21 mouse cellular contexts compared by ENCODE assay signal in genomic region chr7:140905642-140906081, GRCm38 (mm10). TPM values are rescaled to one million over a fixed set of nuclear protein-coding genes. Genes with fewer than 3 reads are reported as not detected.
DNase-seq lines count a peak whose midpoint lies in the region; ATAC-seq and TF ChIP-seq lines count a peak whose summit lies in the region.
"Had no signal": no experiment of that assay in that cellular context is flagged by ENCODE, and none has a peak within 500 bp of the region (broad histone marks: within the 10 kb centered on the region; RNA-seq: fewer than 3 reads in every experiment).

No protein-coding gene starts in this region.

- peaks cover 2% of the 10 kb centered on the region; the same call in 1 of the 2 replicates for H3K4me1 ChIP-seq in kidney, adult 2 months (ENCODE audit: control insufficient read depth, insufficient read depth, low read length)
- peaks cover 7% of the 10 kb centered on the region; the same call in 1 of the 2 replicates for H3K4me1 ChIP-seq in kidney, embryonic 16.5 days (ENCODE audit: insufficient read depth, low read length)
- peaks cover 0 to 5% of the 10 kb centered on the region in 2 experiments; a peak in 1 of 4 replicates for H3K4me1 ChIP-seq in liver, embryonic 14.5 days (replicated peaks; ENCODE audit: control insufficient read depth in 2 of 2, insufficient read depth in 2 of 2, low read length in 1 of 2)
- peaks cover 4% of the 10 kb centered on the region for H3K4me1 ChIP-seq in midbrain, embryonic 13.5 days (replicated peaks)

- no peak overlapping the region for H3K9ac ChIP-seq in kidney, embryonic 16.5 days (replicated peaks; ENCODE audit: low read length)
- no peak overlapping the region for H3K9ac ChIP-seq in liver, embryonic 14.5 days (replicated peaks)
- no peak overlapping the region for H3K9ac ChIP-seq in midbrain, embryonic 13.5 days (replicated peaks)
- H3K9ac ChIP-seq: embryonic facial prominence, embryonic 12.5 days; heart, embryonic 15.5 days had no signal

- no peak for TF ChIP-seq POLR2A in kidney, adult 2 months (IDR thresholded peaks at IDR 0.05; ENCODE audit: low read depth, low read length)

- peak overlapping the region; percentile 48; the same call in 1 of the 2 replicates for H3K4me3 ChIP-seq in kidney, adult 2 months (ENCODE audit: insufficient read depth, low read depth, low read length)
- H3K4me3 ChIP-seq in kidney, embryonic 16.5 days (ENCODE audit: low read length) = no peak overlapping the region
- peak overlapping the region in 1 of 2 experiments; percentile 22; a peak in 1 of 4 replicates for H3K4me3 ChIP-seq in liver, embryonic 14.5 days (ENCODE audit: insufficient read depth in 1 of 2, low read depth in 2 of 2, low read length in 2 of 2)
- H3K4me3 ChIP-seq in midbrain, embryonic 13.5 days (replicated peaks) = no peak overlapping the region
- H3K4me3 ChIP-seq: embryonic facial prominence, embryonic 12.5 days; heart, adult 2 months; heart, embryonic 15.5 days; left cerebral cortex, adult 2 months; limb, embryonic 10.5 days had no signal

- no peak for TF ChIP-seq CTCF in kidney, adult 2 months (conservative IDR thresholded peaks at IDR 0.05; ENCODE audit: insufficient read depth, insufficient read length, low read depth, low read length)
- no peak for TF ChIP-seq CTCF in liver, embryonic 14.5 days (IDR thresholded peaks at IDR 0.05; ENCODE audit: low read depth)

- H3K27ac ChIP-seq in kidney, adult 2 months (ENCODE audit: insufficient read depth, low read depth, low read length) = peak overlapping the region; percentile 94
- H3K27ac ChIP-seq in kidney, embryonic 16.5 days (ENCODE audit: low read length) = peak overlapping the region; percentile 55; the same call in 1 of the 2 replicates
- no peak overlapping the region for H3K27ac ChIP-seq in liver, embryonic 14.5 days
- no peak overlapping the region for H3K27ac ChIP-seq in midbrain, embryonic 13.5 days
- H3K27ac ChIP-seq: embryonic facial prominence, embryonic 12.5 days; heart, adult 2 months; heart, embryonic 15.5 days; left cerebral cortex, adult 2 months; limb, embryonic 10.5 days had no signal

- H3K27me3 ChIP-seq in kidney, adult 2 months (replicated peaks; ENCODE audit: control insufficient read depth, insufficient read depth, low read length) = no peaks in the 10 kb centered on the region
- no peaks in the 10 kb centered on the region for H3K27me3 ChIP-seq in kidney, embryonic 16.5 days (ENCODE audit: insufficient read depth, low read length)
- H3K27me3 ChIP-seq in liver, embryonic 14.5 days (ENCODE audit: control insufficient read depth, insufficient read depth, low read length) = no peaks in the 10 kb centered on the region
- no peaks in the 10 kb centered on the region for H3K27me3 ChIP-seq in midbrain, embryonic 13.5 days
- H3K27me3 ChIP-seq: embryonic facial prominence, embryonic 12.5 days; heart, embryonic 15.5 days had no signal

- ATAC-seq in kidney, embryonic 16.5 days (ENCODE audit: low FRiP score, low TSS enrichment) = no peak
- ATAC-seq in liver, embryonic 14.5 days (ENCODE audit: insufficient read depth) = peak; percentile 41; the same call in 1 of the 2 replicates
- no peak for ATAC-seq in midbrain, embryonic 13.5 days
- ATAC-seq: forebrain, embryonic 16.5 days; hindbrain, embryonic 16.5 days; intestine, postnatal 0 days had no signal

- no peak overlapping the region for H3K4me2 ChIP-seq in kidney, embryonic 16.5 days (replicated peaks; ENCODE audit: low read depth, low read length)
- H3K4me2 ChIP-seq in liver, embryonic 14.5 days (ENCODE audit: low read depth) = no peak overlapping the region; the same call in 1 of the 2 replicates
- H3K4me2 ChIP-seq in midbrain, embryonic 13.5 days (replicated peaks) = no peak overlapping the region
- H3K4me2 ChIP-seq: embryonic facial prominence, embryonic 12.5 days; heart, embryonic 15.5 days had no signal

- no peaks in the 10 kb centered on the region for H3K36me3 ChIP-seq in kidney, adult 2 months (ENCODE audit: control insufficient read depth, insufficient read depth, low read length)
- H3K36me3 ChIP-seq in kidney, embryonic 16.5 days (ENCODE audit: insufficient read depth, low read length) = no peaks in the 10 kb centered on the region
- no peaks in the 10 kb centered on the region for H3K36me3 ChIP-seq in liver, embryonic 14.5 days (replicated peaks; ENCODE audit: control insufficient read depth, insufficient read depth, low read depth)
- H3K36me3 ChIP-seq in midbrain, embryonic 13.5 days = no peaks in the 10 kb centered on the region
- H3K36me3 ChIP-seq: heart, embryonic 15.5 days had no signal

- no peaks in the 10 kb centered on the region for H3K9me3 ChIP-seq in kidney, embryonic 16.5 days (ENCODE audit: low read length)
- no peaks in the 10 kb centered on the region for H3K9me3 ChIP-seq in liver, embryonic 14.5 days (ENCODE audit: control insufficient read depth, low read length)
- H3K9me3 ChIP-seq in midbrain, embryonic 13.5 days = no peaks in the 10 kb centered on the region
- H3K9me3 ChIP-seq: embryonic facial prominence, embryonic 12.5 days; heart, embryonic 15.5 days; limb, embryonic 10.5 days had no signal

- 68% methylated on average over 2 of the region's 2 CpGs for WGBS in kidney, adult 2 months
- 75% methylated on average over 2 of the region's 2 CpGs for WGBS in kidney, embryonic 16.5 days
- 28% methylated on average over 2 of the region's 2 CpGs for WGBS in liver, embryonic 14.5 days (ENCODE audit: insufficient replicate concordance)
- WGBS in midbrain, embryonic 13.5 days = 89% methylated on average over 2 of the region's 2 CpGs

- no peak for TF ChIP-seq EP300 in liver, embryonic 14.5 days (IDR thresholded peaks at IDR 0.05; ENCODE audit: low read depth)

- DNase-seq in kidney, adult 2 months = peak; percentile 85
- DNase-seq in kidney, postnatal 4 days = no peak
- DNase-seq in liver, embryonic 14.5 days (ENCODE audit: low read depth in 3 of 3, low spot score in 3 of 3) = no peak
- no peak for DNase-seq in layer of hippocampus, adult 8-10 months (ENCODE audit: low spot score in 2 of 2)
- DNase-seq in urinary bladder, postnatal 25 days (ENCODE audit: low spot score) = no peak
- DNase-seq: cerebellum, adult 18-20 months; cerebellum, postnatal 36 days; gastrocnemius, postnatal 25 days; heart, adult 2 months; layer of hippocampus, adult 9-11 months; lung, adult 2 months had no signal

RNA-seq across cellular contexts. Expression of gene Cox8b, which starts 5.4 kb away (rescaled TPM):
- polyA plus RNA-seq in kidney, adult 2 months (2012; rRNA removed) = 111 and 188 TPM in 2 replicates
- polyA plus RNA-seq in kidney, embryonic 16.5 days (2015; fragmentation: Nextera tagmentation; extraction: Ambion mirVana) = 1.4 and 2.6 TPM in 2 replicates
- not detected in 2 replicates for polyA plus RNA-seq in liver, embryonic 14.5 days (2012; rRNA removed)
- polyA plus RNA-seq in liver, embryonic 14.5 days (2014; fragmentation: Nextera tagmentation; extraction: Ambion mirVana) = not detected in 2 replicates
- total RNA-seq in layer of hippocampus, adult 8-10 months (2022) = 1 to 10 TPM in 3 of 4 experiments, not detected in 1; 1.8 to 2.3 (median 1.9) TPM
- polyA plus RNA-seq in midbrain, embryonic 13.5 days (2015; fragmentation: Nextera tagmentation; extraction: Ambion mirVana) = not detected in 2 replicates
- total RNA-seq: hematopoietic stem cell, adult 5-6 weeks had no signal
- polyA plus RNA-seq: forebrain, embryonic 16.5 days; hindbrain, embryonic 16.5 days had no signal

RNA-seq across cellular contexts. Expression of gene Nlrp6, which starts 15.0 kb away (rescaled TPM):
- 56.6 and 70.7 TPM in 2 replicates for polyA plus RNA-seq in kidney, adult 2 months (2012; rRNA removed)
- 1.9 and 2.2 TPM in 2 replicates for polyA plus RNA-seq in kidney, embryonic 16.5 days (2015; fragmentation: Nextera tagmentation; extraction: Ambion mirVana)
- 6.3 and 6.5 TPM in 2 replicates for polyA plus RNA-seq in liver, embryonic 14.5 days (2012; rRNA removed)
- 2.6 and 3.2 TPM in 2 replicates for polyA plus RNA-seq in liver, embryonic 14.5 days (2014; fragmentation: Nextera tagmentation; extraction: Ambion mirVana)
- total RNA-seq in layer of hippocampus, adult 8-10 months (2022) = under 1 TPM; 0.49 to 0.64 (median 0.59) TPM
- 0.17 and 0.18 TPM in 2 replicates for polyA plus RNA-seq in midbrain, embryonic 13.5 days (2015; fragmentation: Nextera tagmentation; extraction: Ambion mirVana)
- total RNA-seq: gastrocnemius, postnatal 25 days had no signal

RNA-seq across cellular contexts. Expression of gene Sirt3, which starts 23.6 kb away (rescaled TPM):
- polyA plus RNA-seq in kidney, adult 2 months (2012; rRNA removed) = 155 and 168 TPM in 2 replicates
- polyA plus RNA-seq in kidney, embryonic 16.5 days (2015; fragmentation: Nextera tagmentation; extraction: Ambion mirVana) = 41.5 and 42.6 TPM in 2 replicates
- 13.7 and 14.0 TPM in 2 replicates for polyA plus RNA-seq in liver, embryonic 14.5 days (2012; rRNA removed)
- polyA plus RNA-seq in liver, embryonic 14.5 days (2014; fragmentation: Nextera tagmentation; extraction: Ambion mirVana) = 14.4 and 14.7 TPM in 2 replicates
- 10 to 100 TPM; 65.3 to 73.7 (median 70.3) TPM for total RNA-seq in layer of hippocampus, adult 8-10 months (2022)
- 40.7 and 42.1 TPM in 2 replicates for polyA plus RNA-seq in midbrain, embryonic 13.5 days (2015; fragmentation: Nextera tagmentation; extraction: Ambion mirVana)

RNA-seq across cellular contexts. Expression of gene Psmd13, which starts 23.9 kb away (rescaled TPM):
- polyA plus RNA-seq in kidney, adult 2 months (2012; rRNA removed) = 66.8 and 75.2 TPM in 2 replicates
- polyA plus RNA-seq in kidney, embryonic 16.5 days (2015; fragmentation: Nextera tagmentation; extraction: Ambion mirVana) = 242 and 246 TPM in 2 replicates
- 39.8 and 50.8 TPM in 2 replicates for polyA plus RNA-seq in liver, embryonic 14.5 days (2012; rRNA removed)
- 90.5 and 92.6 TPM in 2 replicates for polyA plus RNA-seq in liver, embryonic 14.5 days (2014; fragmentation: Nextera tagmentation; extraction: Ambion mirVana)
- 100 to 1,000 TPM; 105 to 120 (median 119) TPM for total RNA-seq in layer of hippocampus, adult 8-10 months (2022)
- polyA plus RNA-seq in midbrain, embryonic 13.5 days (2015; fragmentation: Nextera tagmentation; extraction: Ambion mirVana) = 287 and 302 TPM in 2 replicates

RNA-seq across cellular contexts. Expression of gene Pgghg, which starts 35.5 kb away (rescaled TPM):
- 58.0 and 71.2 TPM in 2 replicates for polyA plus RNA-seq in kidney, adult 2 months (2012; rRNA removed)
- polyA plus RNA-seq in kidney, embryonic 16.5 days (2015; fragmentation: Nextera tagmentation; extraction: Ambion mirVana) = 25.3 and 26.6 TPM in 2 replicates
- polyA plus RNA-seq in liver, embryonic 14.5 days (2012; rRNA removed) = 7.2 TPM in 2 replicates
- 4.5 and 4.9 TPM in 2 replicates for polyA plus RNA-seq in liver, embryonic 14.5 days (2014; fragmentation: Nextera tagmentation; extraction: Ambion mirVana)
- 1 to 10 TPM; 3.6 to 6.3 (median 4.9) TPM for total RNA-seq in layer of hippocampus, adult 8-10 months (2022)
- polyA plus RNA-seq in midbrain, embryonic 13.5 days (2015; fragmentation: Nextera tagmentation; extraction: Ambion mirVana) = 8.4 and 8.7 TPM in 2 replicates

Comparison
In these comparisons a context has a peak if more than half of its experiments do, and no peak if none do; other contexts are left out.
1. RNA of gene Cox8b, which starts 5.4 kb away (polyA plus RNA-seq): 111 to 188 TPM in kidney, adult 2 months; 1.4 to 2.6 TPM in kidney, embryonic 16.5 days, not detected in midbrain, embryonic 13.5 days and not detected in liver, embryonic 14.5 days; every median in the first group is over 10 times any median in the second.
2. H3K27ac ChIP-seq: peak in kidney, adult 2 months (single experiment) and kidney, embryonic 16.5 days (single experiment); none in liver, embryonic 14.5 days (single experiment) and midbrain, embryonic 13.5 days (single experiment).